In the genomic region with DNA sequence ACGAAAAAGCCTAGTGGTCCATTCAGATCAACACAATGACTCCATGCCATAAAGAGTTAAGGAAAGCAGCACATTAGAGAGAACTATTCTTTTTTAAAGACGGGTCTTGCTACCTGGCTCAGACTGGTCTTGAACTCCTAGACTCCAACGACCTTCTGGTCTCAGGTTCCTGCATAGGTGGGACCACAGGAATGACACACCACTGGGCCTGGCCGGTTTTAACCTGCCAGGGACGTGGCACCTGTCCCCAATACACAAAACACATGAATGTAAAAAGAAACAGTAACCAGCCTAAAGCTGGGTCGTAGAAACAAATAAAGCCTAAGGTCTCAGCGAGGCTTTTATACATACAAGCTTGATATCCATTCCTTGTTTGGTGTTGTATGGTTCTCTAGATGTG, we compare ENCODE assay signal across 17 mouse cellular contexts.
"Had no signal": no experiment of that assay in that cellular context is flagged by ENCODE, and none has a peak within 500 bp of the region (broad histone marks: within the 10 kb centered on the region; RNA-seq: fewer than 3 reads in every experiment).

No protein-coding gene starts in this region.

- H3K9me3 ChIP-seq: neural tube, embryonic 15.5 days; stomach, embryonic 15.5 days had no signal

- DNase-seq: retina, postnatal 1 day; right cerebral cortex, adult 18-20 months; right cerebral cortex, postnatal 14 days; right cerebral cortex, postnatal 25 days; right cerebral cortex, postnatal 4 days; spleen, adult 18-20 months; thymus, adult 18-20 months; thymus, adult 2 months; thymus, postnatal 14 days; thymus, postnatal 25 days; thymus, postnatal 36 days; thymus, postnatal 4 days had no signal

- H3K36me3 ChIP-seq: neural tube, embryonic 12.5 days; neural tube, embryonic 13.5 days; neural tube, embryonic 15.5 days; stomach, embryonic 15.5 days had no signal

- H3K27me3 ChIP-seq: stomach, embryonic 15.5 days had no signal

- H3K9ac ChIP-seq: neural tube, embryonic 12.5 days; neural tube, embryonic 13.5 days; neural tube, embryonic 15.5 days; stomach, embryonic 15.5 days had no signal

- H3K27ac ChIP-seq: neural tube, embryonic 12.5 days; neural tube, embryonic 13.5 days; neural tube, embryonic 15.5 days; stomach, embryonic 15.5 days; stomach, postnatal 0 days had no signal

- H3K4me3 ChIP-seq: neural tube, embryonic 12.5 days; neural tube, embryonic 13.5 days; neural tube, embryonic 15.5 days; stomach, embryonic 15.5 days had no signal
